Comparison of ENCODE assay signal across 12 mouse cellular contexts in genomic region chr12:25012555-25013540, GRCm38 (mm10). TPM values are rescaled to one million over a fixed set of nuclear protein-coding genes. Genes with fewer than 3 reads are reported as not detected.
DNase-seq lines count a peak whose midpoint lies in the region; ATAC-seq and TF ChIP-seq lines count a peak whose summit lies in the region.
"Had no signal": no experiment of that assay in that cellular context is flagged by ENCODE, and none has a peak within 500 bp of the region (broad histone marks: within the 10 kb centered on the region; RNA-seq: fewer than 3 reads in every experiment).

No protein-coding gene starts in this region.

- no peak for ATAC-seq in heart, embryonic 12.5 days (ENCODE audit: insufficient number of reproducible peaks, low FRiP score)

- no peaks in the 10 kb centered on the region for H3K9me3 ChIP-seq in heart, embryonic 12.5 days (replicated peaks)
- H3K9me3 ChIP-seq: embryonic facial prominence, embryonic 12.5 days; limb, embryonic 13.5 days; megakaryocyte, embryonic 14.5 days had no signal

- no peak for TF ChIP-seq POLR2A in small intestine, adult 2 months (IDR thresholded peaks at IDR 0.05; ENCODE audit: low read depth, low read length)

- DNase-seq in layer of hippocampus, adult 2 months (ENCODE audit: low spot score in 2 of 2), result peak in 1 of 2 experiments; percentile 58
- DNase-seq in layer of hippocampus, postnatal 10 days (ENCODE audit: low spot score in 2 of 2), result no peak
- peak; percentile 76 for DNase-seq in NIH3T3 (ENCODE audit: low read depth)
- no peak for DNase-seq in cerebellum, postnatal 36 days
- DNase-seq in c-Kit-positive CD71-positive TER-119-positive erythroid progenitor cells, embryonic 14.5 days (ENCODE audit: low spot score), result no peak
- no peak for DNase-seq in urinary bladder, postnatal 4 days (ENCODE audit: low spot score in 2 of 2)
- DNase-seq: kidney, postnatal 10 days had no signal

- TF ChIP-seq CTCF in layer of hippocampus, adult 2 months (conservative IDR thresholded peaks at IDR 0.05), result no peak
- TF ChIP-seq CTCF in small intestine, adult 2 months (IDR thresholded peaks at IDR 0.05; ENCODE audit: extremely low read depth, insufficient read length, insufficient replicate concordance, low read depth, low read length), result no peak

- no peak overlapping the region for H3K4me2 ChIP-seq in heart, embryonic 12.5 days
- H3K4me2 ChIP-seq: embryonic facial prominence, embryonic 12.5 days; limb, embryonic 13.5 days had no signal

- WGBS in heart, embryonic 12.5 days, result 69% methylated on average over 13 of the region's 13 CpGs
- 30% methylated on average over 13 of the region's 13 CpGs for WGBS in small intestine, adult 2 months

- no peaks in the 10 kb centered on the region for H3K27me3 ChIP-seq in heart, embryonic 12.5 days (replicated peaks)
- H3K27me3 ChIP-seq in small intestine, adult 2 months (ENCODE audit: control insufficient read depth, insufficient read depth, low read length), result no peaks in the 10 kb centered on the region
- H3K27me3 ChIP-seq: embryonic facial prominence, embryonic 12.5 days; limb, embryonic 13.5 days; megakaryocyte, embryonic 14.5 days had no signal

- peaks cover 19% of the 10 kb centered on the region for H3K4me1 ChIP-seq in heart, embryonic 12.5 days (replicated peaks)
- peaks cover 8% of the 10 kb centered on the region; the same call in 1 of the 2 replicates for H3K4me1 ChIP-seq in small intestine, adult 2 months (ENCODE audit: control insufficient read depth, insufficient read depth, insufficient read length, low read length)
- H3K4me1 ChIP-seq: limb, embryonic 13.5 days had no signal

- H3K36me3 ChIP-seq in heart, embryonic 12.5 days, result peaks cover 82% of the 10 kb centered on the region
- peaks cover 61% of the 10 kb centered on the region for H3K36me3 ChIP-seq in small intestine, adult 2 months (ENCODE audit: control insufficient read depth, insufficient read depth, low read length)

- H3K9ac ChIP-seq in heart, embryonic 12.5 days, result no peak overlapping the region
- H3K9ac ChIP-seq: embryonic facial prominence, embryonic 12.5 days; limb, embryonic 13.5 days had no signal

- H3K4me3 ChIP-seq in layer of hippocampus, adult 2 months, result no peak overlapping the region
- no peak overlapping the region for H3K4me3 ChIP-seq in heart, embryonic 12.5 days
- no peak overlapping the region; the same call in 1 of the 2 replicates for H3K4me3 ChIP-seq in small intestine, adult 2 months (ENCODE audit: low read depth, low read length)
- H3K4me3 ChIP-seq: embryonic facial prominence, embryonic 12.5 days; limb, embryonic 13.5 days; megakaryocyte, embryonic 14.5 days had no signal

- peak overlapping the region; percentile 25 for H3K27ac ChIP-seq in layer of hippocampus, adult 2 months
- H3K27ac ChIP-seq in heart, embryonic 12.5 days (ENCODE audit: poor library complexity, severe bottlenecking), result peak overlapping the region; percentile 33; the same call in 1 of the 2 replicates
- peak overlapping the region; percentile 52 for H3K27ac ChIP-seq in small intestine, adult 2 months (ENCODE audit: insufficient read depth, low read depth, low read length)
- H3K27ac ChIP-seq: embryonic facial prominence, embryonic 12.5 days; limb, embryonic 13.5 days had no signal

RNA-seq across cellular contexts. Expression of gene Kidins220, which starts 38.1 kb away (rescaled TPM):
- 100 to 1,000 TPM; 353 to 363 TPM for total RNA-seq in layer of hippocampus, adult 2 months (2021)
- 100 to 1,000 TPM; 334 to 351 TPM for total RNA-seq in layer of hippocampus, postnatal 10 days (2021)
- 46.1 and 46.7 TPM in 2 replicates for polyA plus RNA-seq in heart, embryonic 12.5 days (2016; fragmentation: Nextera tagmentation; extraction: Ambion mirVana)
- polyA plus RNA-seq in small intestine, adult 2 months (2012; rRNA removed), result 13.4 and 28.3 TPM in 2 replicates
